Mouse (Mus musculus) right cerebral cortex, postnatal 36 days (tissue): ENCODE results near the gene Gm9745.
"Not testable (repeated sequence)": the region's sequence is repeated elsewhere in the genome, so short reads cannot be mapped to it uniquely, and the experiment has no call there.

Experiments
- DNase-seq, 2 experiments: peaks; one replicate each; pipeline ENCODE4 v3.0.0; 2022; ENCODE audit warnings: low spot score in 2 of 2, mixed read lengths in 1 of 2

Gene Gm9745

GRCm38 (mm10) chr13:8948131-8948530, at the start of gene Gm9745:
Gene Gm9745, minus strand, starts transcription at chr13:8948231.
- not testable (repeated sequence) for DNase-seq

GRCm38 (mm10) chr13:8997221-8997620, 49.2 kb upstream of the Gm9745 start:
- DNase-seq: not testable (repeated sequence)

- peak; percentile 97 to 98 for DNase-seq
Measured at GRCm38 (mm10) chr13:8995990-8996786, 48.2 kb upstream of the Gm9745 start, which contains the start of gene Gtpbp4. Gene Gtpbp4, minus strand, starts transcription at chr13:8996083.

GRCm38 (mm10) chr13:8995159-8995989, 47.3 kb upstream of the Gm9745 start:
- DNase-seq: peak in 1 of 2 experiments; percentile 3

GRCm38 (mm10) chr13:8992231-8992630, 44.2 kb upstream of the Gm9745 start:
- DNase-seq: no peak

- no peak for DNase-seq
Measured at GRCm38 (mm10) chr13:8972972-8973371, 24.9 kb upstream of the Gm9745 start.

- DNase-seq: no peak
Measured at GRCm38 (mm10) chr13:8972369-8972768, 24.3 kb upstream of the Gm9745 start.

- no peak for DNase-seq
Measured at GRCm38 (mm10) chr13:8967742-8968141, 19.7 kb upstream of the Gm9745 start.

GRCm38 (mm10) chr13:8965224-8965623, 17.2 kb upstream of the Gm9745 start:
- DNase-seq: no peak

- DNase-seq: not testable (repeated sequence)
Measured at GRCm38 (mm10) chr13:8962266-8962665, 14.2 kb upstream of the Gm9745 start.

- DNase-seq: not testable (repeated sequence)
Measured at GRCm38 (mm10) chr13:8961128-8961888, 13.3 kb upstream of the Gm9745 start.

- DNase-seq: not testable (repeated sequence)
Measured at GRCm38 (mm10) chr13:8959554-8959953, 11.5 kb upstream of the Gm9745 start.

- not testable (repeated sequence) for DNase-seq
Measured at GRCm38 (mm10) chr13:8959058-8959457, 11.0 kb upstream of the Gm9745 start.

- not testable (repeated sequence) for DNase-seq
Measured at GRCm38 (mm10) chr13:8956873-8957272, 8.8 kb upstream of the Gm9745 start.

GRCm38 (mm10) chr13:8955127-8955526, 7.1 kb upstream of the Gm9745 start:
- DNase-seq: not testable (repeated sequence)

GRCm38 (mm10) chr13:8952563-8952962, 4.5 kb upstream of the Gm9745 start, which contains the start of gene Idi2:
Gene Idi2, plus strand, starts transcription at chr13:8952863.
- DNase-seq: not testable (repeated sequence)

- not testable (repeated sequence) for DNase-seq
Measured at GRCm38 (mm10) chr13:8943828-8944227, 4.2 kb downstream of the Gm9745 start.

- DNase-seq: not testable (repeated sequence)
Measured at GRCm38 (mm10) chr13:8941701-8942100, 6.3 kb downstream of the Gm9745 start.

GRCm38 (mm10) chr13:8941110-8941509, 6.9 kb downstream of the Gm9745 start:
- not testable (repeated sequence) for DNase-seq

- not testable (repeated sequence) for DNase-seq
Measured at GRCm38 (mm10) chr13:8937611-8938140, 10.4 kb downstream of the Gm9745 start.

- no peak for DNase-seq
Measured at GRCm38 (mm10) chr13:8933499-8933898, 14.5 kb downstream of the Gm9745 start.
